Mouse (Mus musculus): Measurements from ENCODE around the gene Pgf. TPM values are rescaled to one million over a fixed set of nuclear protein-coding genes. Genes with fewer than 3 reads are reported as not detected.
"Not testable (repeated sequence)": the region's sequence is repeated elsewhere in the genome, so short reads cannot be mapped to it uniquely, and the experiment has no call there.

Pgf gene
- total RNA-seq, 2 experiments from 2014 or later: 5.4 TPM

DNA sequence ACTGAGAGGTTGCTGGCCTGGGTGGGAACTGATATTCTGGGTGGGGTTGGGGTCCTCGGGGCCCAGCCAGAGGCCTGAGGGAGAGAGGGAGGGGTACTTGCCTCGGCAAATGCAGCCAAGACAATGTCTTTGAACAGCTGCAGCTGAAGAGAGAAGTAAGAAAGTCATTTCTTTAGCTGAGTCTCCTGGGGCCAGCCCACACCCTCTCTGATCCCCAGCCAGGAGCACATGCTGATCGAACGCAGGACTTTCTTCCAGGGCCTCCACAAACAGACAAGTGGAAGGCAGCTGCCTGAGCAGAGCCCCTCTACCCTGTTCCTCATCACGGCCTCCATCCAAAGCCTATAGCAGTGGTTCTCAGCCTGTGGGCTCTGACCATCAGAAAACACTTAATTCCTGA lies 12.6 kb downstream of the Pgf start:
- no peak for DNase-seq (ENCODE audit: extremely low spot score in 1 of 2, low spot score in 1 of 2)

DNA sequence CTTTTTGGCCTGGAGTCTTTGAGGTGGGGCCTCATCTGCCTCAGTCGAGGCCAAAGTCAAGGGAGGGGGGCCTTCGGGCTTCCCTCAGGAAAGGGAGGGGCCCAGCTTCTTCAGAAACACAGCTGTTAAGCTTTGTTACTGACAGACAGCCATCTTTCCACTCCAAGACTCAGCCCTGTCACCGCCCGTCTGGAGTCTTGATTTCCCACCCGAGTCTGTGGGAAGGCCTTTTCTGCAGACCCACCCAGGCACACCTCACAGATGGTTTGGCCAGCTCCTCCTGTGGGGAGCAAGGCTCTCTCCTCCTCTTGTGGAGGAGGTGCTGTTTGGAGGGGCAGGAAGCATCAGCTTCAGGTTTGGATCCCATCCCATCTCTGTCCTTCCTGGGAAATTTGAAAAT lies 18.0 kb downstream of the Pgf start:
- no peak for DNase-seq (ENCODE audit: extremely low spot score in 1 of 2, low spot score in 1 of 2)

DNA sequence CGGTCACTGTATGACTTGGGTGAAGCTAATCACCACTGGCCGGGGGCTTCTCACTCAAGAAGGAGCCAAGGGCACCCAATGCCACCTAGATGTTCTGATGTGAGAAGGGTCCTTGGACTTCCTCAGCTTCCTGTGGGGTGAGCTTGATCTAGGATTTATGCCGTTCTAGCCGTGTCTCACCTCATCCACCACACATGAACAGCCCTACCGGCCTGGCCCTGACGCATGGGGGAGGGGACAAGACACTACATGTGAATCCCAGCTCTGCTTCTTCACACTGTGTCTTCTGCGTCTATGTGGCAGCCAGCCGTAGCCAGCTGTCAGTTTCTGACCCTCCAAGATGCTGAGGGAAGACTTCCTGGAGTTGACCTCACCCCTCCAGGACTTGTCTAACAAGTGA lies 18.8 kb downstream of the Pgf start:
- no peak for DNase-seq (ENCODE audit: extremely low spot score in 1 of 2, low spot score in 1 of 2)

DNA sequence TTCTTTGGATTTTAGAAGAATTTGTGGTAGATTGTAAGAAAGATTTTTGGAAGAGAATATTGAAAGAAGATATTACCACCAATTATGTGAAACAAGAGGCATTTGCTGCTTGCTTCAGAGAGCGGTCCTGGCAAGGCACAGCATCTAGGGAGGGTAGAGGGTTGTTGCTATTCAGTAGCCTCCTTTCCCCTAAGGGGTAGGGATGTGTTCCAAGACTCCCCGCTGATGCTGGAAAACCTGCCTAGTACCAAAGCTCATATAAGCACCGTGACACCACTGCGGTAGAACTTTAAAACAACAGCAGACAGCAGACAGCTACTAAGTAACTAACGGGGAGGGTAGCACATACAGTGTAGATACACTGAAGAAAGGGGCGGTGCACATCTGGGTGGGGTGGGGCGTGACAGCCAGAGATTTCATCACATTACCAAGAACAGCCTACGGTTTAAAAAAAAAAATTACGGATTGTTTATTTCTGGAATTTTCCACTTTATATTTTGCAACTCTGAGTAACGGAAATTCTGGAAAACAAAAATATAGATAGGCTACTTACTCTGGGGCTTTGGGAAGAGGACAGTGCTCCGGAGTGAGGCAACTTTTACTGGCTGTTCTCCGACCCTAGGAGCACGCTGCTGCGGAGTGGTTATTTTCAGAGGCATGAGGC lies 19.7 kb downstream of the Pgf start:
- no peak for DNase-seq (ENCODE audit: extremely low spot score in 1 of 2, low spot score in 1 of 2)

DNA sequence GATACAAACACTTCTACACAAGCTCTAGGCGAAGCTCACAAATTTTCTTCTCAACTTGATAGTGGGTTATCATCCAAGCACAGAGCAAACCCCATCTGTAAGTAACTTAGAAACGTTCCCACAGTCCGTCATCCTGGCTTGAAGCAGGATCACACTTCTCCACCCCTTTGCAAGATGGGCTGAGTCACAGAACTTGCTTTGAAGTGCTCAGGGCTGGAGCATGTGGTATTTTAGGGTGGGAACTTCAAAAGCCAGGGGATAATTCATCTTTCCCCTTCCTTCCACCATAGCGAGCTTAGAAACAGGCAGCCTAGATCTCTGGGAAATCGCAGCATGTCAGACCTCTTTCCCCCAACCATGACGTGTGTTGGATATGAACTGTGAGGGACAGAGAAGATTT lies 21.3 kb downstream of the Pgf start:
- no peak for DNase-seq (ENCODE audit: extremely low spot score in 1 of 2, low spot score in 1 of 2)

DNA sequence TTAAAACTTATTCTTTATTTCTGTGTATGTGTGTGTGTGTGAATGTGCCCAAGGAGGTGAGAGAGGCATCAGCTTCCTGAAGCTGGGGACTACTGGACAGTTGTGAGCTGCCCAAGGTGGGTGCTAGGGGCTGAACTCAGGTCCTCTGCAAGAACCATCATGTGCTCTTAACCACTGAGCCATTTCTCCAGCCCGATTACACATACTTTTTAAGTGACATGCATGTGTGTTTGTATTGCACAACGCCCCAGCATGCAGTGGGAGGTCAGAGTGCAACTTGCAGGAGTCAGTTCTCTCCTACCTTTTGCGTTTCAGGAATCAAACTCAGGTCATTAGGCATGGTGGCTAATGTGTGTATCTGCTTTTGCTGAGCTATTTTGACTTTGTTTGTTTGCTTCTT lies 24.6 kb downstream of the Pgf start:
- DNase-seq (ENCODE audit: extremely low spot score in 1 of 2, low spot score in 1 of 2): no peak

DNA sequence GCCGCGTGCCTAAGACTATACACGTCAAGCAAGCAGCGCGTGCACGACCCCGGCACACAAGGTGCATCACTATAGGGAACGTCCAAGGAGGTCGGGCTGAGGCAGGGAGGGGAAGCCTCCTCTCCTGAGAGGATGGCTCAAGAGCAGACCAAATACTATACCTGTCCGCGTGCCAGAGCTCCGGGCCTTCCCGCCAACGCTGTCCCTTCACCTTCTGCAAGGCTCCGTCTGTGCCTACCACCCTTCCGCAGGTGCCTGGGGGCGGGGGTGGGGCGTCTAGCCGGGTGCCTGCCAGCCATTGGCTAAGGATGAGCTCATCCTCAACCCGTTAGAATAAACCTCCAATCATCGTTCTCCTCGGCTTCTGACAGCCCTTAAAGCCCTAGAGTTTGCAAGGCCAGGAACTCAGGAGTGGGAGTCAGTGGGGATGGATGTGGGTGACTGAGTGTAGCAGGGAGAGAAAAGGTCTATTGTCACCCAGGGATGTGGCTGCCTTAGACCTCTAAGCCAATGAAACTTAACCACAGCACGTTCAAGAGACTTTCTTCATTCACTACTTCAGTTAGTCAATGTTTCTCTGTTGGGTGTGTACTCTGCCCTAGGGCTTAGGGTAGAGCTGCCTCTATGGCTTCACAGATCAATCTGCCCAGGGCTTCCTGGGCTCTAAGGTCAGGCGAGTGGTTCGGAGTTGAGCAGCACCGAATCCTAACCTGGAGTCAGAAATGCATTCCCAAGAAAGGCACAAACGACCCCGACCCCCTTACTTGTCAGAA lies 26.4 kb downstream of the Pgf start, which contains the start of gene Rps6kl1:
Rps6kl1 (minus strand) TSS at position 263 of the 773 bp plus-strand sequence.
- DNase-seq (ENCODE audit: extremely low spot score in 1 of 2, low spot score in 1 of 2): peak; percentile 65 to 71

DNA sequence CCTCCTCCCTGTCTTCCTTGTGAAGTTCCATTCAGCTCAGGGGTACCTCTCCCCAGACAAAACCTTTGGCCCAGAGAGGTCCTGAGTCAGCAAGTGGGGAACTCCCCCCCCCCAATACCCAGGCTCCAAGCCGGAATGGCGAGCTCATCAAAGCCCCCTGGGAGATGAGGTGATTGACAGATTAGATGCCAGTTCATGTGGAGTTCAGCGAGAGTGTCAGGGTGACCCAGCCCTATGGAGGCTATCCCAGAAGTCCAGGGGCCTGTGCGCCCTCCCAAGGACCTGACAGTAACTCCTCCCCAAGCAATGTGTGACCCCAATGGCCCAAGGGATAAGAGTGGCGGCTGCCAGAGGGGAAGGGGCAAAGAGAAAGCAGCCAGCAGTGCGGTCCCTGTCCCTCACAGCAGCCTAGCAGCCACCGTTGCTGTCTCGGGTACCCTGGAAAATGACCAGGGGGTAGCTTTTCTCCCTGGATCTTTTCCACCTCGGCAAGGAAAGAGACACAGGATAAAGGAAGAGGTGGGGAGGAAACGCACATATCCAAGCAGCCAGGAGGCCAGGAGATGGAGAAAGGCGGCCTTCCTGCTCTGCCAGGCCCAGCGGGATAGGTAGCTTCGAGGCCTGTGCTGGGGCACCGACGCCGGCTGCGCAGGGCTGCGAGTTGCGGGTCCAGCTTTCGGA lies 27.1 kb downstream of the Pgf start:
- DNase-seq (ENCODE audit: extremely low spot score in 1 of 2, low spot score in 1 of 2): no peak

DNA sequence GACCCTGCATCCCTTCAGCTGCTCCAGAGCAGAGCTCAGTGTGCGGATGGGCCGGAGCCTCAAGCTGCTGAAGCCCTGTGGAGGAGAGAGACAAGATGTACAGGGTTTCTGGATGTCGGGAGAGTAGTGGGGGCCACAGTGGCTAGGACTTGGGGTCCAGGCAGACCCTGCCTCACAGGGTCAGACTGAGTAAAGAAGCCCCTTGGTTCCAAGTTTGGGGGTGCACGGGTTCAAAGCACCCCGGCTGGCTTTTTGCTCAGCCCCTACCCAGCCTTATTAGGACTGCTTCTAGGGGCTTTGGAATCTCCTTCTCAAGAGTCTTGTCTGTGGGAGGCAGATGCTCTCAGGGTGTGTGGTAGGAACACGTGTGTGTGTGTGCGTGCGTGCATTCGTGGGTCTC lies 30.7 kb downstream of the Pgf start:
- peak in 1 of 2 experiments; percentile 8 for DNase-seq (ENCODE audit: extremely low spot score in 1 of 2, low spot score in 1 of 2)

DNA sequence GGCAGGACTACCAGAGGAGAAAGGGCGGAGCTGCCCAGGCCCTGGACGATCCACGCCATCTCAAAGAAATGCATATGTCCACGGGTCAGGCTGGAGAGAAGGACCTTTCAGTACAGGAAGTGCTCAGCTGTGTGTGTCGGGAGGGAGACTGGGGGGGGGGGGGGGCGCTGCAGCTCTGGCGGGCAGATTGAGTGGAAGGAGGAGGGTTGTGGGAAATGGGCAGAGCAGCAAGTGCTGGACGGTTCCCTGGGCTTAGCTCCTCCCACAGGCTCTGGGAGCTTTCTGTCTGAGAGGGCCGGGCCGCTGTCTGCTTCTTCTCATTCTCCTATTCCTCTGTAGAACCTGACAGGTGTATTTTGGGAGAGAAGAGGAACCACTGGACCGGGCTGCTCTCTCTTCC lies 31.2 kb downstream of the Pgf start:
- DNase-seq (ENCODE audit: extremely low spot score in 1 of 2, low spot score in 1 of 2): no peak

DNA sequence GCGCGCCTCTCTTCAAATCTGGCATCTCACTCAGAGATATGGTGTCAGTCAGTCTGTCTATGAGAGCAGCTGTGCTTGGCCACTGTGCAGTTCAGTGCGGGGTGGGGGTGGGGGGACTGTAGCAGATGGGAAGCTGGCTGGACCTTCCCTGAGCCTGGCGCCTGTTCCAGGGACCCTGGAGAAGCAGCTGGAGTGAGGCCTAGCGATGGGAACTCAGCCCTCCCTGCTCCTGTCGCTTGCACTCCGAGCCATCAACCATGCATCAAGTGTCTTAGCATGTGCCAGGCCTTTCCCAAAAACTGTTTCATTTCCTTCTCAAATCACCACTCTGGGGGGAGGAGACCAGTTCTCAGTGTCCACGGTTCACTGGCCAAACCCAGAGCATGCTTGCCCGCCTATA lies 32.0 kb downstream of the Pgf start:
- DNase-seq (ENCODE audit: extremely low spot score in 1 of 2, low spot score in 1 of 2): peak in 1 of 2 experiments; percentile 8

DNA sequence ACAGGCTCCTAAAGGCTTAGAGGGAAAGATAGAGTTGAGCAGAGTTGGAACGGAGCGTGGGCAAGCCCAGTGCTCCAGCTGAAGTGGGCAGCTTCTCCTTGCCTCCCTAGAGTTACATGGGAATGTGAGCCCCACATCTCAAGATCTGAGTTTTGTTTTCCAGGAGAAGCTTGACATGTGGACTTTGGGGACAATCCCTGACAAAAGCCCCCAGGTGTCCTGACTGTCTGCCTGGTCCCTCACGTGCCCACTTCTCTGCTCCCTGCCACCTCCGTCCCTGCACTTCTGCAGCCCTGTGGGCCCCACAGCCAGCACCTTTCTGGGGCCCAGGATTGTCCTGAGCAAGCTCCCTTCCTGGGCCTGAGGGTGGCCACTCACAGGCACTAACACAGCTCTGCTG lies 32.8 kb downstream of the Pgf start:
- DNase-seq (ENCODE audit: extremely low spot score in 1 of 2, low spot score in 1 of 2): peak in 1 of 2 experiments; percentile 8

DNA sequence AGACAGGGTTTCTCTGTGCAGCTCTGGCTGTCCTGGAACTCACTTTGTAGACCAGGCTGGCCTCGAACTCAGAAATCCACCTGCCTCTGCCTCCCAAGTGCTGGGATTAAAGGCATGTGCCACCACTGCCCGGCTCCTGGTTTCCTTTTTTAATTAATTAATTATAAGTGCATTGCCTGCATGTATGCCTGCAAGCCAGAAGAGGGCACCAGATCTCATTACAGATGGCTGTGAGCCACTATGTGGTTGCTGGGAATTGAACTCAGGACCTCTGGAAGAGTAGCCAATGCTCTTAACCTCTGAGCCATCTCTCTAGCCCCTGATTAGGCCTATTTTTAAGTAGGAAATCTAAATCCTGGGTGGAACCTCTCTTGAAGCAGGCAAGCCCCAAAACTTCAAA lies 33.3 kb downstream of the Pgf start:
- not testable (repeated sequence) for DNase-seq (ENCODE audit: extremely low spot score in 1 of 2, low spot score in 1 of 2)

DNA sequence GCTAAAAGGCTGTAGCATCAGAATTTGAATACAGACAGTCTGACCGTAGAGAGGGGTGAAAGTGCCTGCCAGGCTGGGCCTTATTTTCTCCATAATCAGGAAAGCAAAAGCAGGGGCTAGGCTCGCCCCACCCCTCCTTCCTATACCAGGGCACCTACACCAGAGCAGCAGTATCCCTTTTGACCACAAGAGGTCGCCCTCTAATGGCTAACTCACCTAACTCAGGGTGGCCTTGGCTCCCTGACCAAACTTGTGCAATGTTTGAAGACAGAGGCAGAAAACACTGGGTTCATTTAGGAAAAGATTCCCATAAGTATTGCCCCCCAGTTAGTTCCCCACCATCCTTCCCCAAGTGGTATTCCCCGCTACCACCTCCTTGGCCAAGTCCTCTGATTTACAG lies 34.8 kb downstream of the Pgf start:
- DNase-seq (ENCODE audit: extremely low spot score in 1 of 2, low spot score in 1 of 2): peak; percentile 68 to 96

DNA sequence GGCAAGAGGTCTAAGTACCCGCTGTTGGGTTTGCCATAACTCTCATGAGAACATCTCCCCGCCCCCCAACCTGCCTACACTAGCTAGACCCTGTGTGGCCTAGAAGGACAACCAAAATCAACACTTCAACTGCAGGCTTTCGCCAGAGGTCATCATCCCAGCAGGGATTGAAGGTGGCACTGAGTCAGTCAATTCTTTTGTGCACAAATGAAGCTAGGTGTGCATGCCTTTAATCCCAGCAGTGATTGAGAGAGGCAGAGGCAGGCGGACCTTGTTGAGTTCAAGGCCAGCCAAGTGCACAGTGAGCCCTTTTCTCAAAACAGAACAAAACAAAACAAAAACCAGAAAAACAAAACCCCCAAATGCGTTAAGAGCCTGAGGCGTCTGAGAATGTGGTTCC lies 36.5 kb downstream of the Pgf start:
- no peak for DNase-seq (ENCODE audit: extremely low spot score in 1 of 2, low spot score in 1 of 2)

DNA sequence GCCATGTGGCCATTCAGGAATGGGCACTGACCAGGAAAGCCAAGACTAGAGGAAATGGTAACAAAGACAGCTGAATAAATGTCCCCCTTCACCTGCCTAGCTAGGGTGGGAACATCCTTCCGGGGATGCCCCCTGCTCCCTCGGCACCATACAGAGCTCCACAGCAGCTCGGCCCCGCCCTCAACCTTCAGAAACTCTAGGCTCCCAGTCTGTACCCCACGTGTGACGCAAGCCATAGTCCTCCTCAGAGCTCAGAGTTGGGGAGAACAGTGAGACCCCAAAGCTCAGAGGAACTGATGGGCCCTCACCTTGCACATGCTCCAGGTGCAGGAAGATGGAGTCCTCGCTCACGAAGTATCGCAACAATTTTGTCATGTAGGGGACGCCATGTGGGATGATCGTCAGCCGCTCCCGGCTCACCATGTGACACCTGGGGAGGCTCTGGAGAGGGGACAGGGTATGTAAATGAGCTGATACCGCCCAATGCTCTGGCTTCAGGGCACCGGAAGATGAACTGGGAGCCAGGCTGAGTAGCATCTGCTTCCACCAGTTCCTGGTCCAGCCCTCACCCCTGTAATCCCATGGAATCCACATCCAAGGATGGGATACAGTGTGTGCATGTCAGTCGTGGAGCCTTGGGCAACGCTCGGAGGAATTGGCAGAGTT lies 37.4 kb downstream of the Pgf start:
- peak in 1 of 2 experiments; percentile 7 for DNase-seq (ENCODE audit: extremely low spot score in 1 of 2, low spot score in 1 of 2)

DNA sequence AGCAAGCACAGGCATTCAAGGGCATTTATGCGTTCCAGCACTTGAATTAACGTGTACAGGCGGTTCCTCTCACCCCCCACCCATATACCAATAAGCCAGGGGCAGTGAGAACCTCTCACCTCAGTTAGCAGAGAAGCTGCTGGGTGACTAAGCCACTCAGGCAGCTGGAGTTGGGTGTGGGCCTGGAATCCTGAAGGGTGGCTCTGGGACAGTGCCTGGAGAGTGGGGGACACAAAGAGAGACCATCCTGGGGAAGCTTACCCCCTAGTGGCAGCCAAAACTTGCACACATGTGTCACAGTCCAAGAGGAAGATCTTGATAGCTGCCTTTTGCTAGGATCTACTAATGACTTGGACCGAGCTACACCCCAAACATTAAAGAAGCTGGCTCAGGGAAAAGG lies 41.0 kb downstream of the Pgf start:
- no peak for DNase-seq (ENCODE audit: extremely low spot score in 1 of 2, low spot score in 1 of 2)

DNA sequence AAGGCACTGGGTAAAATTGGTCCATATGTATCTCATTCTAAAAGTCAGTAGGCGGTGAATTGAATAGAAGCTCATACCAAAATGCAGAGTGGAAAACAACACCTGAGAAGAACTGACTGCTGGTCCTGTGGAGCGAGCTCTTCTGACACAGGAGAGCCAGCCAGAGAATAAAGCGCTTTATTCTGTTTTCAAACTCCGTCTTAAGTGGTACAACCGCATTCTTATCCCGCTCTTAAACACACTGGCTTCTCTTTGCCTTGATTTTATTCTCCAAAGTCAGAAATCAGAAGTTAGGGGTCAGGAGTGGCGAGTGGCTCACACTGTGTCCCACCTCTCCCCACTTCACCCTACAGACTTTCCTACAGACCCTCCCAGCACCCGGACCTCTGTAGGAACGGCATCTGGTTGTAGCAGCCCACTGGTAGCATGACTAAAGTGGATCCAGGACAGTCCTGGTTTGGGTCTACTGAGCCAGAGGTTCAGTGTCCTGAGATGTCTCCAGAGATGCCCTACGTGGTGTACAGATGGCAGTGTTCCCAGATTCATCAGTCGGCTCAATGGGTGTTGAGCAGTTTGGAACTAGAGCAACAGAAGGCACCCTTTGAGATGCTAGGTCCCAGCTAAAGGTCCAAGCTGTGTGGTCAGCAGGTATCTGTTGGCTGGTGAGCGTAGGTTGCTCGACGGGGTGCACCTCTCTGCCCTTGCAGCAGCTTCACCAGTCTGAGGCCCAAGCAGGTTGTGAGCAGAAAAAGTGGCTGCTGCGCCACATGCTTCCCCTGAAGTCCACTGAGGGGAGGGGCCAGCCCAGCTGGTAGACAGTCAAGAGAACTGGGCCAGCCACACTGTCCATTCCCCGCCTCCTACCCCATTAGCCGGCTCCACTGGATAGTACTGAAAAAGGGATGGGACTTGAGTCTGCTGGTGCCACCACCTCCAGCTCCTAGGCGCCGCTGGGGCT lies 41.8 kb downstream of the Pgf start:
- DNase-seq (ENCODE audit: extremely low spot score in 1 of 2, low spot score in 1 of 2): peak in 1 of 2 experiments; percentile 10

DNA sequence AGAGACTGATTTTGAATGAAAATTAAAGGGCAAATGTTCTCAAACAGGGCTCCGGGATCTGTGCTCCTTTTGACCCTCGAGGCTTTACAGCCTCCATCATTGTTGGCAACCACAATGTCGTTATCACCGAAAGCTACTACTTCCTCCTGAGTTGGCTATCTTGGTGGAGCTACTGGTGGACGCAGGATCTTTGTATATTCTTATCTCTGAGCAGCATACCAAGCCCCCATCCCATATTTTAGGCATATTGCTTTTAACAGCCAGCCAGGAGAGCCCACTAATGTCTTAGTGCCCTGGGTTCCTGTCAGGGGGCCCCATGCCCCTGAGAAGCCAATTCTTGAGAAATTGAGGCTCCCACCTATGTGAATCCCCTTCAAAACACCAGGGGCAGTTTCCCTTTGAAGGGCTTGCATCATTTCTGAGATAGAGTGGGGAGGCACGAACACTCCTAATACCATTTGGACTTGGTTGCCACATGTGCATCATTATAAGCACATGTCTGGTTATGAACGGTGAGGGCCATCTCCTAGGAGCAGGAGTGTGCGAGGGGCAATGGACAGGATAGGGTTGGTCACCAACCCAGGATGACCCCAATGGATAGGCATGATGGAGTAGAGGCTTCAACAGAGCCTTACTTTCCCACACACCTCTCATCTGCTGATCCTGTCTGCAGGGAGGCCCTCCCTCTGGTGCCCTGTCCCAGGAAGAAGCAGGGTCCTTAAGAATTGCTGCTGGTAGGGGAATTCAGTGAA lies 43.4 kb downstream of the Pgf start:
- DNase-seq (ENCODE audit: extremely low spot score in 1 of 2, low spot score in 1 of 2): no peak

Measured in layer of hippocampus, postnatal 25 days (tissue).